Mouse (Mus musculus): ENCODE data around the gene Ano8.

Ano8 gene

DNA sequence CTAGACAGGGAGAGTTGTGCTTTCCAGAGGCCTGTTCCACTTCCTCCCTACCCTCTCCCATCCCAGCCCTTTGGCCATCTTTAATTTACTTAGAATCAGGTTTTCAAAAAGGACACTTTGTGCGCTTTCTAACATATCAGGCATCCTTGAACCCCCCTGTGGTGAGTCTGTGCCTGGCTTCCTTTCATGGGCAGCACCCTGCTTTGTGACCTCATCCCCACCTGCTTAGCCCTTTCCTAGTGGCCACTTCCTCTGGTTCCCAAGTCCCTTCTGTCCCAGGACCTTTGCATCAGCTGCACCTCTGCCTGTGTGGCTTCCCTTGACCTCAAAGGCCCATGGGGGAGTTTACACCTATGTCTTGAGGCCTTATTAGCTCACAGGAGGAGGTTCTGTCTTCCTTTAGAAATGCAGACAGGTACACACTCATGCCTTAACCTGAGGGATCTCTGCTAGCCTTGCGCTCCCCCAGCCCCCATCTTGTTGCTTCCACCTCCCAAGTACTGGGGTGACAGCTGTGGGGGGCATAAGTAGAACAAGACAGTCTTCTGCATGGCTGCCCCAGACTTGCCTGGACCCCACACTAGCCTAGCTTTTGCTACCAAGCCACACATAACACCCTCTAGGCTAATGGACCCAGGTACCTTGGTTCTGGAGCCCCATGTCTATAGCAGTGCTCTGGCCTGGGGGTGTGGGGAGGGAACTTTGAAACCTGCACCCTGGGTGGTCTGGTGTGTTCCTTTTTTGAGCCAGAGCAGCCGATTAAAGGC lies 15.4 kb downstream of the Ano8 start:
- no peak for DNase-seq (ENCODE audit: low spot score)

DNA sequence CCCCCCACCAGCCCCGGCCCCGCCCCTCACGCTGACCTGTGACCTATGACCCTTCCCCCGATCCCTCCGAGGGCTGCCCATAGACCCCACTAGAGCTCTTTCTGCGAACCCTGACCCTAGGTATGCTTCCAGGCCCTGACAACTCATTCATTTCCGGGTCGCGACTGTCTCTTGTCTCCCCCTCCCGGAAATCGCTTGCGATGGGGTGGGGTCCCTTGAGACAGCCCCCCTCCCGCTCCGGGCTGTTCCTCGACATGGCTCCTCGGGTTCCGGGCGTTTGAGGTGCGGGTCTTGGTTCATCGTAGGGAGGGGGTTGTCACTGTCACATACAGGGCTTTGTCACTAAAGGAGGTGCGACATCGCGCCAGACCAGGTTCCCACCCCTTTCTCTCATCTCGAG lies 16.4 kb downstream of the Ano8 start:
- no peak for DNase-seq (ENCODE audit: low spot score)

DNA sequence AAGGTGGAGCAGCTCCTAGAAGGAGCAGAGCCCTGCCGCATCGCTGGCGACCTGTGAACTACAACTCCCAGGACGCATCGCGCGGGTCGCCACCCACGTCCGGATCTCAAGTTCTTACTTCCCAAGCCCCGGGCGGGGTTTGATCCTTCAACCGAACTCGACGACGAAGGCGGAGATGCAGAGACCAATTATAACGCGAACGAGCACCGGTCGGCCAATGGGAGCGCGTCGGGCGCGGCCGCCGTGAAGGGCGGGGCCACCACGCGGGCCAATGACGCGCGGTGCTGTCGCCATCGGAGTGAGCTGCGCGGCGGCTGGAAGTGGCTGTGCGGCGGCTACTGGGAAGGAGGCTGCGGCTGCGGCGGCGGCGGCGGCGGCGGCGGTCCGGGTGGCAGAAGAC lies 16.8 kb downstream of the Ano8 start, which contains the start of gene Dda1:
Gene Dda1, plus strand, starts transcription at position 284 of the 400 bp plus-strand sequence.
- DNase-seq (ENCODE audit: low spot score): peak; percentile 99

DNA sequence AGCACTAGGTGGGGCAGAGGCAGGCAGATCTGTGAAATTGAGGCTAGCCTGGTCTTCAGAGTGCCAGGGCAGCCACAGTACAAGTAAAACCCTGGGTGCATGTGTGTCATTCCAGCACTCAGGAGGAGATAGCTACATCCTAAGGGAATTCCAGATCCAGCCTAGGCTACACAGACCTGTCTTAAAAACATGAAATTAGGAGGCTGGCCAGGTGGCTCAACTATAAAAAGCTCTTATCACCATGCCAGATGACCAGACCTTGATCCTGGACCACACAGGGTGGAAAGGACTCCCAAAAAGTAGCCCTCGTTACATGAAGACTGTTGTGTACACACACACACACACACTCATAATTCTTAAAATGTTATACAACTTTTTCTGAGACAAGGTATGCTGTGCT lies 17.8 kb downstream of the Ano8 start:
- DNase-seq (ENCODE audit: low spot score): no peak

DNA sequence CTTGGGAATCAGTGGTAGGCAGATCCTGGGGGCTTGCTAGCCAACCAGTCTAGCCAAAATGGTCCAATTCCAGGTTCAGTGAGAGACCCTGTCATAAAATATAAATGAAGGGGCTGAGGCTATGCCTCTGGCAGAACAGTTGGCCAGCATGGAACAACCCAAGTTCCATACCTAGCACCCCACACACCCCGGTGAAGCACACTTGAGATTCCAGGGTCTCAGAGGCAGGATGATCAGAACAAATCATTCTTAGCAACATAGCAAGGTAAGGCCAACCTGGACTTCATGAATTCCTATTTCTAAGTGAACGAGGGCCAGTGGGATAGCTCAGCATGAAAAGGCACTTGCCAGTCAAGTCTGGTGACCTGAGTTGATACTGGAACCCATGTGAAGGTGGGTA lies 18.6 kb downstream of the Ano8 start:
- DNase-seq (ENCODE audit: low spot score): no peak

DNA sequence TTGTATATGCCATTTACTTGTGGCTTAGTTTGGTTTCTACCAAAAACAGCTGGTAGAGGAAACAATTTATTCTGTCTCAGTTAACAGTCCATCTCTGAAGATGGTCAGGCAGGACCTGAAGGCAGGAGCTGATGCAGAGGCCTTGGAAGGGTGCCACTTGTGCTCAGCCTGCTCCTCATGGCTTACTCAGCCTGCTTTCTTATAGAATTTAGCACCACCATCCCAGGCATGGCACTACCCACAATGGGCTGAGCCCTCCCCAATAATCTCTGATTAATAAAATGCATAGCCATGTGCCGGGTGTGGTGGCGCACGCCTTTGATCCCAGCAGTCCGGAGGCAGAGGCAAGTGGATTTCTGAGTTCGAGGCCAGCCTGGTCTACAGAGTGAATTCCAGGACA lies 19.6 kb downstream of the Ano8 start:
- no peak for DNase-seq (ENCODE audit: low spot score)

DNA sequence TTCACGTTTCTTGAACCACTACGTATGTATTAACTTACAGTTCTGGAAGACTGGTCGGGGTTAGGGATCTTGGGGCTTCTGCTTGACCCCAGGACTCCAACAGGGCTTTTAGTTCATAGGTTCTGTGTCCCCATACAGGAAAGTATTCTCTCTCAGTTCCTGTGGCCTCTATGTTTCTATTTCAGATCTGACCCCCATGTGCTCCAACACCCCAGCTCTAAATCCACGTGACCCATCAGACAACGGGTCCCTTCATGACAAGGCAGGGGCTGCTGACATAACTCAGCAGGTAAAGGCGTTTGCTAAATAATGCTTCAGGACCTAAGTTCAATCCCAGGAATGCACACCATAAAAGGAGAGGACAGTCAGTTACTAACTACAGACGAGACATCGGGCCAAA lies 20.0 kb downstream of the Ano8 start:
- no peak for DNase-seq (ENCODE audit: low spot score)

- peak; percentile 100 for DNase-seq (ENCODE audit: low spot score)
These were observed 21.0 kb downstream of the Ano8 start, which contains the start of gene Mrpl34 for GRCm38 (mm10) chr8:71464513-71465500. TSS of gene Mrpl34 (plus strand) at chr8:71464959.

DNA sequence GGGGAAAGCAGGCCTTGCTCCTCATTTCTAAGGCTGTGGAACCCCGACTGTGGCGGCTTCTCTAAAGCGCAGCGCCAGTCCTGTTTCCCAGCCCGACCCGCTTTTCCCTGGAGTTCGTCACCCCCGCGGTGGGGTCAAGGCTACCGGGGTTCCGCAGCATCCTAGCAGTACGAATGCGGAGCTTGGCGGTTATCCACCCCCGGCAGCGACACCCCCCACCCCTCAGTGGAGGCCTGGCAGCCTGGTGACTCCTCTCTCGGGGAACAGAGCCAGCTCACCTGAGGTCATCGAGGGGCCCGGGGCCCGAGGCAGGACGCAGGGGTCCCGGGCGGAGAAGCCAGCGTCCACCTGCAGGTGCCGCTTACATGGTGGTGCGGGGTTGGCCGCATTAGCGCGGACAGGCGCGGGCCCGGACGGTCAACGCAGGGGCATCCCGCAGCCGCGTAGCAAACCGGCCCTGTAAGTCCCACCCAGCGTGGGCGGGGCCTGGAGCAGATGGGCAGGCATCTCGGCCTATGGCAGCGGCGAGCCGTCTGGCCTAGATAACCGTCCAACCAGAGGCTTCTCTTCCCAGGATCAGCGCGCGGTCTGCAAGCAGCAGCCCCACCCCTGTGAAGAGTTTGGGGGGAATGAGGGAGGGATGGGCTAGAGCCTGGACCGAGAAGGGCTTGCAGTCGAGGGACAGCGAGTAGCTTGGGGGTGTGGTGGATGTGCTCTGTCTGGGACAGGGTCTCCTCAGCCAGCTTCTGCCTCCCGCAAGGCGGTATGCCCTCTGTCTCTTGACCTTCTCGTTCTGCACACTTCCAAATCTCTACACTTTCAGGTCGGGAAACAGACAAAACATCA lies 22.4 kb downstream of the Ano8 start, which contains the start of gene Abhd8:
Gene Abhd8, minus strand, starts transcription at position 468 of the 846 bp plus-strand sequence.
- DNase-seq (ENCODE audit: low spot score): peak; percentile 97

GRCm38 (mm10) chr8:71462786-71463185 lies 23.0 kb downstream of the Ano8 start:
- no peak for DNase-seq (ENCODE audit: low spot score)

- DNase-seq (ENCODE audit: low spot score): no peak
These were observed 23.6 kb downstream of the Ano8 start for GRCm38 (mm10) chr8:71462191-71462590.

DNA sequence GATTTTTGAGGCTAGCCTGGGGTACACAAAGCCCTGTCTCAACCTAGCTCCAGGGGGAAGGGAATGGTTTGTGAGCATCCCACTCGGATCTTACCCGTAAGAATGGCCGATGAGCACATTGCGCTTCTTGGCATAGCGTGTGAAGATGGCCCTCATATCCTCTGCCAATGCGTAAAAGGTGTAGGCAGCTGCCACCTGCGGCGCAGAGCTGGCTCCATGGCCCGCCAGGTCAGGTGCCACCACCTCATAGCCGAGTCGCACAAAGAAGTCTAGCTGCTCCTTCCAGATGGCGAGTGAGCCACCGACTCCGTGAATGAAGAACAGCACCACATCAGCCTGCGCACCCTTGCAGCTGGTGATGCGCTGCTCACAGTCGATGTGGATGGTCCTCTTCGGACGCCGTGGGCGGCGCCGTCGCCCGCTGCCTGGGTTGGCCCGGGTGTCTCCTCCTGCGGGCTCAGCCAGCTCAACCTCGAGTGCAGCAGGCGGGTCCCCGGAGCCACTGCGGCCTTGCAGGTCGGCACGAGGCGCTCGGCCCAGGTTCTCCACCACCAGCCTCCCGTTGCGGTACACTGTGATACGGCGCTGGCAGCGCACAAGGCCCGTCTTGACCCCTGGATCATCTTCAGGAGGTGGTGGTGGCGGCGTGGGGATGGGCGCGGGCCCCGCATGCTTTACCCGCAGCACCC lies 24.5 kb downstream of the Ano8 start:
- no peak for DNase-seq (ENCODE audit: low spot score)

GRCm38 (mm10) chr8:71460716-71461115 lies 25.0 kb downstream of the Ano8 start:
- no peak for DNase-seq (ENCODE audit: low spot score)

- DNase-seq (ENCODE audit: low spot score): no peak
These were observed 28.0 kb downstream of the Ano8 start for GRCm38 (mm10) chr8:71457659-71458270.

GRCm38 (mm10) chr8:71456906-71457305 lies 28.9 kb downstream of the Ano8 start:
- DNase-seq (ENCODE audit: low spot score): no peak

GRCm38 (mm10) chr8:71454668-71455067 lies 31.1 kb downstream of the Ano8 start:
- no peak for DNase-seq (ENCODE audit: low spot score)

DNA sequence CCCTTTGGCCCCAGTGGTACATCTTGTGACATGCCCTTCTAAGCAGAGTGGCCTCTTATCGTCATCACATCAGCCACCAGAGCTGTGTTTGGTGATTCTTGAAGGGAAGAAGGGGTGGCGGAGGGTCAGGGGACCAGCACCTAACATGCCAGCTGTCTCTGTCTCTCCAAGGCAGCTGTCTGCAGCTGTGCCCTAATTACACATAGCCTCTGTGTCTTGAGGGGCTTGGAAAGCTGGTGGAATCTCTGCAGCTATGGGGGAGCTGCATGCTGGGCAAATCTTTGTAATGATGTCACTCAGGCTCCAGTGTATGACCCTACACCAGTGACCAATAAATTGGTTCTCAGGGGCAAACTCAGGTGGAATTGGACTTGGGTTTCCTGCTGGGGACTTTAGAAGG lies 33.1 kb downstream of the Ano8 start:
- DNase-seq (ENCODE audit: low spot score): no peak

DNA sequence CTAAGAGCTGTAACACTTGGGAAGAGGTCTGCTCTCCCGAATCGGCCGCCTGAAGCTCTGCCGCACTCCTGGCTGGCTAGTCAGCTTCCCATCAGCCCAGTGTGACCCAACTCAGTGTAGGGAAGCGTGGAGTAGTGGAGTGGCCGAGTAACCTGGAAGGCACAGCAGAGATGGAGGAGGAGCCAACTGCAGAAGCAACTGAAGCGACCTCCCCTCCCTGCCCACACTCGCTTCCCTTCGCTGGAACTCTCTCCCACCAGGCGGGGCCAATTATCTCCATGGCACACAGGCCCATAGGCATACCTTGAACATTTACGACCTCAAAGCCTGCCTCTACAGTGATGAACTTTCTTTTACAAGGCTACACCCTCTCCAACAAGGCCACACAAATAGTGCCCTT lies 34.0 kb downstream of the Ano8 start:
- no peak for DNase-seq (ENCODE audit: low spot score)

- DNase-seq (ENCODE audit: low spot score): no peak
These were observed 34.4 kb downstream of the Ano8 start for GRCm38 (mm10) chr8:71451337-71451736.

GRCm38 (mm10) chr8:71445096-71445495 lies 40.7 kb downstream of the Ano8 start:
- no peak for DNase-seq (ENCODE audit: low spot score)

- DNase-seq (ENCODE audit: low spot score): no peak
These were observed 44.4 kb downstream of the Ano8 start for GRCm38 (mm10) chr8:71441404-71441803.

Data from left cerebral cortex, adult 11 months (tissue).